Mouse (Mus musculus): ENCODE measurements around the gene Dab1.

Dab1 gene

GRCm38 (mm10) chr4:103700392-103700791, 81.2 kb downstream of the Dab1 start:
- DNase-seq (ENCODE audit: low spot score): no peak

DNA sequence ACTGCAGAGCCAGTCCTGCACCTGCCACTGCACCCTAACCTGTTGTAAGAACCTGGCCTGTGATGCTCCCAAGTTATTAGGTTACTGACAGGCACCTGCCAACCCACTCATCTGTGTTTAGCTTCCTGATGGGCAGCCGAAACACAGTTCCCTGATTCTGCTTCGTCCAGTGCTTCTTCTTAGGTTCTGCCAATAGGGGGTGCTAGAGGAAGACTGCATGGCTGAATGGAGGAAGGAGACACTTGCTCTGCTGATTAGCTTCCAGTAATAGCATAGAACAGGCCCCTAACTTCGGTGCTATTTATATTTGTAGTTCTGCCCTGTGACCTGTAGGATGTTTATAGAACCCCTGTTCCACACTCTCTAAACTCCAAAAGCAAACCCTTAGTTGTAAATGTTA, 83.0 kb downstream of the Dab1 start:
- DNase-seq (ENCODE audit: low spot score): no peak

DNA sequence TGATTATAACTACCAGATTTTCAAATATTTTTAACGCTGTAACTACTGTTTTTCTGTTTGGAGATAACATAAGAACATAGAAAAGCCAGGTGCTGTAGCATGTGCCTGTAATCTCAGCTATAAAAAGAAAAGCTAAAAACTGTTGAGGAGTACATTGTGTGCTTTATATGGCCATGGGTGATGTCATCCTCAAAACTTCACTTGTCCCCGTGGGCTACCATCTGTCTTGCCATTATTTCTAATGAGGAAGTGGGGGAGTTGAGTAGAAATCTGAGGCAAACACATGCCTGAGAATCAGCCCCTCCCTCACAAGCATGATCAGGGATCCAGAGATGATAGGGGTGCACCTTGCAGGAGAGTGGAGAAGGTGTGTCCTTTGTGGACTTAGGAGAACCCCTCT, 85.3 kb downstream of the Dab1 start:
- DNase-seq (ENCODE audit: low spot score): no peak

DNA sequence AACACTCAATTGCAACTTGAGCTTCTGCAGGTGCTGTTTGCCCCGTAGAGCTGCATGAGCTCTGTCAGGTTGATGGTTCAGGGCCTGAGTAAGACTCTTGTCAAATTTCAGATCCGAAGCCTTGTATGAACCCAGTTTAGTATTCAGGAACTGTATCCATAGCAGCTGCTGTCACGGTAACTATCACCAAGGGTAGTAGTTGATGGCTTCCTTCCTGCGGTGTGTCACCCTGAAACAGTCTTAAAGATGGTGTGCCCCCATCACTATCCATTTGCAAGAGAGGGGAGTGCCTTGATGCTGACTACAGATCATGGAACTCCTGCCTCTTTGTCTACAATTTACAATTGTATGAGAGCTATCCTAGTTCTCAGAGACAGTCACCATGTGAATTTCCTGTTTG, 87.3 kb downstream of the Dab1 start:
- no peak for DNase-seq (ENCODE audit: low spot score)

DNA sequence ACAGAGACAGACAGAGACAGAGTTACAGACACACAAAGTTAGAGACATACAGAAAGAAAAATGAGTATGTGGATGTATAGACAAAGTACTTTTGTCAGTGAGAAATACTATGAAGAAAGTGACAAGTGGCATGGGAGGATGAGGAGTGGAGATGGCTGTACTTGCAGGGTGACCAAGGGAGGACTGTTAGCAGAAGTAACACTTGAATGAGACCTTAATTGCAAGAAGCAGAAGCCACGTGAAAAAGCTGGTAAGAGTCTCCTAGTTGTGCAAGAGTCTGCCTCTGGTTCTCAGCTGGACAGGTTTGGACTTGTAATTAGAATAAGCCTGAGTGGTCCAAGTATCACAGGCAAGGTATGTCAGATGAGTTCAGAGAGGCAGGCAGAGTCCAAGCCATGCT, 88.0 kb downstream of the Dab1 start:
- DNase-seq (ENCODE audit: low spot score): no peak

GRCm38 (mm10) chr4:103711353-103711752, 92.2 kb downstream of the Dab1 start:
- no peak for DNase-seq (ENCODE audit: low spot score)

DNA sequence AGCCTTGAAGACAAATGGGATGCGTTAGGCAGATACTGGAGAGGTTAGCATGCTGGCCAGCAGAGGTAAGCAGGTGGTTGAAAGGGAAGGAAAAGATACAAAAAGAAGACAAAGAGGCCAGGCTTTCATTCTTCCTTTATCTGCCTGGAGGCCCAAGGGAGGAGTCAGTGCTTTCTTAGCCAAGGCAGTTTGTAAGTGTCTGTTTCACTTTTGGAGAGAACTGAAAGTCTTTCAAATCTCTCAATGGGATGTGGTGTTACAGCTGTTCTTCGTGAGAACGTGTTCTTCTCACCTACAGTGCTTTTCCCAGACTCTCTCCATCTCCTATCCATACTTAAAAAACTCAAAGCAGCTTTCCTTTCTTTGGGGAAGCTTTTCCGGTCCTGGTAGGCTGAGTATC, 94.8 kb downstream of the Dab1 start:
- DNase-seq (ENCODE audit: low spot score): no peak

DNA sequence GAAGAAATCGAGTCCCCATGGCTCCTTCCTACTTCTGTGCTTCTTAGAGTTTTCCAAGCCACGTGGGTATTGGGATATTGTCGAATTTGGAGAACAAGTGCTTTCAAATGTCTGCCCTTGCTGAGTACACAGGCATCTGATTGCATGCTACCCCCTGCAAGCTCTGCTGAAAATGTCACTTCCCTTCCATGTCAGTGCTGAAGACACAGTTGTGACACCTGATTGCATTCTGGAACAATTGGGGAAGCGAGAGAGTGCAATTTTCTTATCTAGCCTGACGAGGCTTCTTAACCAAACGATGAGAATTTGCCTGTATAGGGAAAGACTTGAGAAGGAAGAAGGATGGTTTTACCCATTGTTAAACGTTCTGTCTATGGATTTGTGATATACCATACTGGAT, 95.8 kb downstream of the Dab1 start:
- DNase-seq (ENCODE audit: low spot score): no peak

DNA sequence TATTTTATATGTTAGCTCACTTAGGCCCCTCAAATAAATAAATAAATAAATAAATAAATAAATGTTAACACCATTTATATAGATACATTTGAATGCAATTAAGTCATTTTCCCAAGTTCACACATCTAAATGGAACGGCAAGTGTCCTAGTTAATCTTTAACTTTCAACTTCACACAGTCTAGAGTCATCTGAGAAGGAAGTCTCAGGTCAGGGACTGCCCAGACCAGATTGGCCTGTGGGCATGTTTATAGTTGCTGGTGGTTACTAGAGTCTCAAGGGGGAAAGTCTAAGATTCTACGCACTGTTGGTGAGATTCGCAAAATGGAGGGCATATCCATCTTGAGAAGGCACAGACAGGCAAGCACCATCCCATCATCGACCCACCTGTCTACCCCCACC, 96.4 kb downstream of the Dab1 start:
- DNase-seq (ENCODE audit: low spot score): no peak

GRCm38 (mm10) chr4:103722738-103723137, 103.6 kb downstream of the Dab1 start:
- no peak for DNase-seq (ENCODE audit: low spot score)

DNA sequence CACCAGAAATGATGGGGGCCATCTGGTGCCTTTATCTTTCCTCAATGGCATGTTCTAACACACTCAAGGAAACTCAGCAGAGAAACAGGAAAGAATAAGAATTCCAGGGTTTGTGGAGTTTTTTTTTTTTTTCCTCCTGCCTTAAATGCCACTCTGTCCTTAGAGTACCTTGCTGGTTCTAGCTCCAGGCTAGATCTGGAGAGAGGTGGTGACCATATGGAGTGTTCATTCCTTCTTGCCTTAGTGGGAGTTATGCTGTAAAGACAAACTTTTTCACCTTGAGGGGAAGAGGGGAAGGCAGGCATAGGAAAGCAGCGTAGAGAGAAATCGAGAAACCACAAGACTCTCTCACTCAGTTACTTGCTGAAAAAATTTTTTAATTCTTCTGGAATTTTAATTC, 107.3 kb downstream of the Dab1 start:
- no peak for DNase-seq (ENCODE audit: low spot score)

DNA sequence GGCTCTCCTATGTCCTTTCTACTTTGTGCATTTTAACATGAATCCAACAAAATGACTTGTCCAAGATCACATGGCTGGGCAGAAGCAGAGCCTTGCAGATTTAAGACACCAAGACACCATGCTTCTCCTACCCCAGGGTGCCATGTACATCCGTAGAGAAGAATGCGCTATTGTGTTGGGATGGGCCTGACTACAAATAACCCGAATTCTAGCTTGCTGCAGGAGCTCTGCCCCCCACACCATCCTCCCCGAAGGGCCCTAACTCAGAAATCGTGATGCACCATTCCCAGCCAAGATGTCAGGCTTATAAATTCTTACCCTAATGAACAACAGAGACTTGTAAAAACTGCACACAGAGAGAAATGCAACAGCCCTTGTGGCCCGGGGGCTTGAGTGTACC, 118.0 kb downstream of the Dab1 start:
- DNase-seq (ENCODE audit: low spot score): no peak

GRCm38 (mm10) chr4:103751249-103751855, 132.2 kb downstream of the Dab1 start:
- DNase-seq (ENCODE audit: low spot score): no peak

GRCm38 (mm10) chr4:103754561-103754960, 135.4 kb downstream of the Dab1 start:
- no peak for DNase-seq (ENCODE audit: low spot score)

- DNase-seq (ENCODE audit: low spot score): no peak
Measured at GRCm38 (mm10) chr4:103757241-103757640, 138.1 kb downstream of the Dab1 start.

DNA sequence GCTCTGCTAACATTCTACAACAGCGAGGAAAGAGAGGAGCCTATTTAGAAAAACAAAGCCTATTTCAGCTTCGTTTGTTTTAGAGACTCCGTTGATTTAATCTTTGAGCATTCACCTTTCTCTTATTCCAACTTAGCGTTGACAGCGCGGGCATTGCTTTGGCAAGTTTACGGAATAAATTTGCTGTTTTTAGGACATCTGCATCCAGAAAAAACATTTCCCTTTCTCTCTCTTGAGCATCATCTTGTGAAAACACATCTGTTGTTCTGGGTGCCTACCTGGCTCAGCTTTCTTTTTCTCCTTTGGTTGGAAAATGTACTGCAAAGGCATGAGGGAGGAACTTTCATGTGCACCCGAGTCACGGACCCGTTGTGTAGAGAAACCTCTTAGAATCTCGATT, 143.3 kb downstream of the Dab1 start:
- no peak for DNase-seq (ENCODE audit: low spot score)

GRCm38 (mm10) chr4:103775712-103776111, 156.6 kb downstream of the Dab1 start:
- DNase-seq (ENCODE audit: low spot score): no peak

DNA sequence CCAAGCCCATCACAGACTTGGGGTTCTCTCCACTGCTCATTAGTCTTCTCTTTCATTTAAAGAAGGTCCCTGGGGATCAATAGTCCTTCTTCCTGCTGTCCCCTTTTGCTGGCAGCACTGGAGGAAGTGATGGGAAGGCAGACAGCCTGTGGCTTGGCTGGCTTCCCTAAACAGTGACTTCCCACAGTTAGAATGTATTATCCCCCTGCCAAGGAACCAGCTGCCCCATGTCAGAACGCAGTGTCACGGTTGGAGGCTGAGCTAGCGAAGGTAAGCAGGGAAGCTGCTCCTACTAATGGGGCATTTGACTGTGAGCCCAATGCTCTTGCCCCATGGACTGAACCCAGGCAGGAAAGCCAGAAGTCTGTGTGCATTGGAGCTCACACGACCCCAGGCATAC, 162.2 kb downstream of the Dab1 start:
- DNase-seq (ENCODE audit: low spot score): no peak

DNA sequence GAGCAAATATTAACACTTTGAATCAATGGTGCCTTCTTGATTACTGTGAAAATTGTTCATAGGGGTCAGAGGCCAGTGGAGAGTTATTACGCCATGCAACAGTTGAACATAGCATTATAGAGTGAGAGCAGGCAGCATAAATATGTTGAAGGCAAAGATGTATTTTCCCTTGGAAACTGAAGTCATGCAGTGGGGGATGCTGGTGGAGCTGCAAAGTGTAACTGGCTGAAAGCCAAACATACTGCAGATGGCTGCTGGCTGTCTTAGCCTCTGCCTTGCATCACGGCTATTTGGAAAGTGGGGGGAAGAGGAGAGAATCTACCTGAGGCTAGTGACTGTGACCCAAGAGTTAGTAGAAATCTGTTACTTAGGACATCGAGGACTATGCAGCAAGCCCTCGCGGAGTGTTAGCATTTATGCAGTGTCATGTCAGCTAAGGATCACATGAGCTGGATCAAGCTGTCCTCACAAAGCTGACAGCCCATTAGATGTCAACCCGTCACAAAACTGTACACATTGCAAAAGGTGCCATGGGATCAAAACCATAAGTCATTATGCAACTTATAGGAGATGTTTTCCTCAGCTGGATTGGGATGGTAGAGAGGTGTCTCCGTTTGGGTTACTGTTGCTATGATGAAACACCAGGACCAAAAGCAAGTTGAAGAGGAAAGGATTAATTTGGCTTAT, 164.5 kb downstream of the Dab1 start:
- no peak for DNase-seq (ENCODE audit: low spot score)

- DNase-seq (ENCODE audit: low spot score): no peak
Measured at GRCm38 (mm10) chr4:103793589-103794312, 174.6 kb downstream of the Dab1 start.

DNA sequence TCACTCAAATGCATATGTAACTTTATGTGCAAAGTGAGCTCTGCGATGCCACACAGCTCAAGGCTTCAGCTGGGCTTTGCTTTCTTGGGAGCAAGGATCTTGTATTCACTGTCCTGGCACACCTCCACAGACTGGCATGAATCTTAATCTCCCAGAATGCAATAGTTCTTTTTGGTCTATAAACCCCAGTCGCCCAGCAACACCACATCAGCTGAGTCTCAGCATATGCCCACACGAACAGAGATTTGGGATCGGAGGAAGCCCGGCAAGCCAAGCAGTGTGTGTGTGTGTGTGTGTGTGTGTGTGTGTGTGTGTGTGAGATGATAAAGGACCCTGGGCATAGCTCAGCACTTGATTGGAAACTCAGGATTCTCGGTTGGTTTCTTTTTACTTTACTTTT, 177.3 kb downstream of the Dab1 start:
- DNase-seq (ENCODE audit: low spot score): no peak

DNA sequence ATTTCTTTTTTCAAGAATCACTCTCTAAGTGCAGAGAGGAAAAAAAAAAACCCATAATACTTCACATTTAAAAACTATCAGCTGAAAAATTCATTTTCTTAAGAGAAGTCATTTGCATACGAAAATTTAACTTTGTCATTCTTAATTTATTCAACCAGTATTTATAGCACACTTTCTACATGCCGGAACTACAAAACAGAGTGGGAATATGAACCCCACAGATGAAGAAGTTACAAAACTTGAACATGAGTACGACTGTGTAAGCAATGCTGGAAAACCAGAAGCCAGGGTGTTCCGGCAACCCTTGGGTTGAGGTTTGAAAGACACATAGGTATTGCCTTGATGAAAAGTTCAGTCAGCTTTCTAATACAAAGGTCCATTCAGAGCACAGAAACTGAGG, 183.3 kb downstream of the Dab1 start:
- DNase-seq (ENCODE audit: low spot score): no peak

- no peak for DNase-seq (ENCODE audit: low spot score)
Measured at GRCm38 (mm10) chr4:103804461-103804860, 185.3 kb downstream of the Dab1 start.

GRCm38 (mm10) chr4:103822669-103823068, 203.5 kb downstream of the Dab1 start:
- no peak for DNase-seq (ENCODE audit: low spot score)

All from c-Kit-positive CD71-positive TER-119-positive erythroid progenitor cells, embryonic 14.5 days (primary cell).